Mouse (Mus musculus) heart, postnatal 0 days (tissue): Measurements from ENCODE around the gene Ano1. TPM values are rescaled to one million over a fixed set of nuclear protein-coding genes. Genes with fewer than 3 reads are reported as not detected.
A peak's percentile ranks its signal among the peaks of the same experiment; 100 is the strongest.

ENCODE experiments used
- ATAC-seq: fragments of 200-750 bp; cut with Nextera tagmentation; 2 replicates; pipeline ENCODE4 v1.8.0; 2017; ENCODE audit warnings: low read depth, moderate number of reproducible peaks, moderate library complexity; ENCODE audit not compliant: insufficient read depth
- DNase-seq: peaks from one replicate; pipeline ENCODE4 v3.0.0-alpha.2; 2016; ENCODE audit warnings: low spot score
- H3K27ac ChIP-seq: fragments of 300-500 bp; sonication (generic); 2 replicates; pipeline ENCODE4 v1.5.1; 2014; ENCODE audit warnings: low read depth, mild to moderate bottlenecking
- H3K27me3 ChIP-seq: fragments of 300-500 bp; sonication (generic); 2 replicates; pipeline ENCODE4 v1.6.1; 2014; ENCODE audit warnings: low read length, mixed read lengths; ENCODE audit not compliant: control insufficient read depth, insufficient read depth
- H3K36me3 ChIP-seq: fragments of 300-500 bp; sonication (generic); replicated peaks from 2 replicates; pipeline ENCODE4 v1.6.1; 2014; ENCODE audit warnings: low read length, mixed read lengths; ENCODE audit not compliant: control insufficient read depth, insufficient read depth
- H3K4me1 ChIP-seq: fragments of 300-500 bp; sonication (generic); 2 replicates; pipeline ENCODE4 v1.6.1; 2014; ENCODE audit warnings: antibody characterized with exemption; ENCODE audit not compliant: control insufficient read depth, insufficient read depth
- H3K4me2 ChIP-seq: fragments of 300-500 bp; sonication (generic); 2 replicates; pipeline ENCODE4 v1.6.1; 2014; ENCODE audit warnings: low read depth, mild to moderate bottlenecking, low read length, moderate library complexity
- H3K4me3 ChIP-seq: fragments of 300-500 bp; sonication (generic); 2 replicates; pipeline ENCODE4 v1.5.1; 2014; ENCODE audit warnings: low read depth, low read length
- H3K9ac ChIP-seq: fragments of 300-500 bp; sonication (generic); replicated peaks from 2 replicates; pipeline ENCODE4 v1.6.1; 2014; ENCODE audit warnings: low read depth, low read length, mixed read lengths
- H3K9me3 ChIP-seq: fragments of 300-500 bp; sonication (generic); replicated peaks from 2 replicates; pipeline ENCODE4 v1.6.1; 2016; ENCODE audit warnings: low read length; ENCODE audit not compliant: control insufficient read depth
- CTCF ChIP-seq: IDR thresholded peaks from 2 replicates; pipeline ENCODE4 v1.5.1; 2016; ENCODE audit warnings: antibody characterized with exemption, control low read depth, low read depth
- EP300 ChIP-seq: IDR thresholded peaks from 2 replicates; pipeline ENCODE4 v1.6.1; 2016; ENCODE audit warnings: antibody characterized with exemption, low read depth
- WGBS: fragments of 180-500 bp; shearing (Covaris S2); extraction: QIAGEN DNeasy Blood & Tissue Kit; methylation state at CpG from one replicate; pipeline ENCODE4 v1.1.7; 2014; 5-methylcytosine and 5-hydroxymethylcytosine counted together
- polyA plus RNA-seq: library from polyadenylated mRNA; unstranded; fragments of >200 nt; fragmentation: Nextera tagmentation; extraction: Ambion mirVana; gene quantifications from 2 replicates; pipeline ENCODE4 v1.2.1, GENCODE M21; 2015
- total RNA-seq: library from RNA; depleted of rRNA; stranded (reverse); fragments of >200 nt; gene quantifications from 2 replicates; pipeline ENCODE4 v1.2.3, GENCODE M21; 2014; ENCODE audit warnings: low replicate concordance

Ano1 gene
- total and polyA plus RNA-seq, 2 experiments from 2014 or later = 4.4 to 11.1 TPM

DNA sequence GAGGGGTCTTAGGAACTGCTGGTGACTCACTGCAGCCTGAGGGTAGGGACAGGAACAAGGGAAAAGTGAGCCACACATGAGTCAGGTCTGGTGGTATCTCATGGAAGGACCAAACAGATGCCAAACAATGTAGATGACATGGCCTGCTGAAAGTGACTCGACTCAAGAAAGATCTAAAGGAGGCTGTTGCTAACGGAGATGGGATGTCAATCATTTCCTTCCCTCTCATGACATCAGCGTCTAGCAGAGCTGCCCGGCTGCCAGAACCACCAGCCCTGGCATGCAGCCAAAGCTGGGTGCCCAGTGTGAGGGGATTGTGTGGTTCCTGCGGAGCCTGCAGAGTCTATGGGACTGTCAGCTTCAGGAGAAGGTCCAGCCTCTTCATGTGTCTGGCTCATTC, 67.3 kb downstream of the Ano1 start:
- ATAC-seq = no peak
- H3K4me2 ChIP-seq = no peak overlapping the region
- 13% methylated on average over 5 of the region's 5 CpGs for WGBS
- no peak overlapping the region for H3K27ac ChIP-seq
- H3K9ac ChIP-seq = no peak overlapping the region
- DNase-seq = no peak
- H3K9me3 ChIP-seq = no peaks in the 10 kb centered on the region
- TF ChIP-seq CTCF (no peak), EP300 (no peak)
- peaks cover 5% of the 10 kb centered on the region; the same call in 1 of the 2 replicates for H3K4me1 ChIP-seq
- no peak overlapping the region for H3K4me3 ChIP-seq
- H3K27me3 ChIP-seq = peaks cover 8% of the 10 kb centered on the region
- H3K36me3 ChIP-seq = no peaks in the 10 kb centered on the region

DNA sequence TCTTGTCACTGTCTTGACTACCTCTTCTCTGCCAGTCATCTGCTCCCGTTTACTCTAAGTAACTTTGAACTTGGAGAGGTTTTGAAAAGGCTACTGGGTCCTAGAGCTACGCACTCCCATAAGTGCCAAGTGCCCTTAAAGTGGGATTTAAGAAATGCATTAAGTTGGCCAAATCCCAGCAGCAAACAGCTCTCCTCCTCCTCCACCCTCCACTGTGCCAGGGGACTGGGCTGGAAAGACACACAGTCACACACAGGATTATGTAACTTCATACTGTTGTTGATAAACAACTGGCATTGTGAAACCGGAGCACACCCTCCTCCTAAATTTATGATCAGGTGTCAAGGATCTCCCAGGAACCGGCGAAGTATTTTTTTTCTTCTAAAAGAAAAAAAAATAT, 71.7 kb downstream of the Ano1 start:
- Histone ChIP-seq H3K9ac (no peak overlapping the region), H3K9me3 (no peaks in the 10 kb centered on the region), H3K36me3 (no peaks in the 10 kb centered on the region), H3K27me3 (peaks cover 33% of the 10 kb centered on the region), H3K4me1 (no peaks in the 10 kb centered on the region; the same call in 1 of the 2 replicates), H3K27ac (no peak overlapping the region), H3K4me3 (no peak overlapping the region), H3K4me2 (no peak overlapping the region)
- ATAC-seq (no peak), DNase-seq (no peak)
- 82% methylated on average over 5 of the region's 5 CpGs for WGBS
- TF ChIP-seq EP300 (no peak), CTCF (no peak)

DNA sequence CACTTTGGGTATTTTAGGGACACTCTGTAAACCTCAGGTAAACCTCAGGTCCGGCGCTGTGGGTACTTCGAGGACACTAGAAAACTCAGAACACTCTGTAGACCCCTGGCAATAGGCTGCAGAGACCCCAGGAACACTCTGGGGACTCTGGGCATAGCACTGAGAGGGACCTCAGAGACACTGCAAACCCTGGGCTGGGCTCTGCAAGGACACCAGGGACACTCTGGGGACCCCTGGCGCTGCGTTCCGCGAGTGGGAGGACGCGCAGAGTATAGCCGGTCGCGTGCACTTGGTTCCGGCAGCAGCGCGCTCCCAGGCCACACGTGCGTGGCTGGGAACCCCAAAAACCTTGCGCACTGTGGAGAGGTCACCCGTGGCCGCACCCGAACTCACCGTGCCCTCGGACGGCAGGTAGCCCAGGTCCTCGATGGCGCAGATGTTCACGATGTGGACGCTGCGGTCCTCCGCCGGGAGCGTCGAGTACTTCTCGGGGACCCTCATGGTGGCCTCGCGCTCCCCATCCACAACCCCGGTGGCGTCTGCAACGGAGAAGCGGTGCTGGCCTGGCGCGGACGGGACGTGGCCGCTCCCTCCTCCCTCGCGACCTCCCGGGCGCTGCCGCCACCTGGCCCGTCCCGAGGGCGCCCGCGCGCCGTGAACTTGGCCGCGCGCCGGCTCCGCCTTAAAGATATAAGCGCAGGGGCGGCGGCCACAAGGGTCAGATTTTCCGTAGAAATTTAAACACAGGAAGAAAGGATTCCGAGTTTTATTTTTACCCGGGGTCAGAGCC, 73.3 kb downstream of the Ano1 start:
- Histone ChIP-seq H3K27me3 (peaks cover 33% of the 10 kb centered on the region), H3K36me3 (no peaks in the 10 kb centered on the region), H3K4me3 (peak overlapping the region; percentile 42), H3K9me3 (no peaks in the 10 kb centered on the region), H3K9ac (0 out of 2 replicates have a peak overlapping the region, but pooled peaks have one; percentile 16), H3K4me2 (peak overlapping the region; percentile 70), H3K27ac (no peak overlapping the region), H3K4me1 (no peaks in the 10 kb centered on the region; the same call in 1 of the 2 replicates)
- TF ChIP-seq CTCF = no peak
- TF ChIP-seq EP300 = no peak
- ATAC-seq (peak; percentile 58; the same call in 1 of the 2 replicates), DNase-seq (no peak)
- 5% methylated on average over 65 of the region's 68 CpGs for WGBS

DNA sequence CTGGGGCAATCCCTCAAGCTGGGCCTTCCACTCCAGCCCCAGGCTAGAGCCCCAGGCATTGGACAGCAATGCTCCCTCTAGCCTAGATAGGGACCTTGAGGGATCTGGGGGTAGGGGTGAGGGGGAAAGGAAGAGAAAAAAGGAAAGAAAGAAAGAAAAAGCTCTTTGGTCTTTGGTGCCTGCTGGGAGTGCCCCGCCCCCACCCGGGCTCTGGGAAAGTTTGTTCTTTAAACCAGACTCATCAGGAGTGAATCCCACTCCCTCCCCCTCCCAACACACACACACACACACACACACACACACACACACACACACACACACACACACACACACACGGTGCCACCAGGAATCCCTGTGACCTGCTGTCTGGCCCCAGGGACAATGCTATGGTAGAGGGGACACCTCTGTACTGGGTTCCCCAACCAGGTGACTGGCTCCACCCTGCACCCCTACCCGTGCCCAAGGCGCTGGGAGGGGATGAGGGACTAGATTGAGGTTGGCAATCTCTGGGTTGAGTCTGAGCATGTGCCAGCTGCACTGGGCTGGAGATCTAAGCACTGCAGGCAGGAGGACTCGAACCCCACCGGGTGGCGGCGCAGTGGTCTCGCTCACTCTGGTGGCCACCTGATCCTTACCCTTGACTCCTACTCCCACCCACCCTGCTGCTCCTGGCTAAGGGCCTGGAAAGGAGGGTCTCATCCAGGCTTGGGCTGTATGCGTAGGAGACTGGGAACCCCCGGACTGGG, 74.3 kb downstream of the Ano1 start:
- Histone ChIP-seq H3K4me3 (no peak overlapping the region), H3K36me3 (no peaks in the 10 kb centered on the region), H3K27ac (no peak overlapping the region), H3K27me3 (peaks cover 33% of the 10 kb centered on the region), H3K4me1 (no peaks in the 10 kb centered on the region; the same call in 1 of the 2 replicates), H3K4me2 (no peak overlapping the region), H3K9me3 (no peaks in the 10 kb centered on the region), H3K9ac (no peak overlapping the region)
- ATAC-seq (peak; percentile 22; the same call in 1 of the 2 replicates), DNase-seq (no peak)
- TF ChIP-seq EP300 (no peak), CTCF (no peak)
- WGBS = 39% methylated on average over 11 of the region's 12 CpGs

DNA sequence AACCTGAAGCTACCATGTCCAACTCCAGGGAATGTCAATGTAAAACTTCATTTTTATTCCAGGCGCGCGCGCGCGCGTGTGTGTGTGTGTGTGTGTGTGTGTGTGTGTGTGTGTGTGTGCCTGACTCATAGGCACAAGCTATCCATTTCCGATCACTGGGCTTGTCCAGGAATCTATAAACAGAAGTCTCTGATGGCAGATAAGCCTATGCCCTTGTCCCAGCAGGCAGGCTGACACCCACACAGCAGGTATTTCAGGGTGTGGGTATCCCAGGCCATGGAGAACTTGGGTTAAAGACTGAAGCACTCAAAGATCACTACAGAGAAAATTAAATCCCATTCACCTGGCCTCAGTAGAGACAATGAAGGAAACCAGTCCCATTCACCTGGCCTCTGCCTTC, 76.1 kb downstream of the Ano1 start:
- Histone ChIP-seq H3K36me3 (no peaks in the 10 kb centered on the region), H3K27me3 (peaks cover 33% of the 10 kb centered on the region), H3K4me3 (no peak overlapping the region), H3K9me3 (no peaks in the 10 kb centered on the region), H3K9ac (no peak overlapping the region), H3K27ac (no peak overlapping the region), H3K4me2 (no peak overlapping the region), H3K4me1 (no peaks in the 10 kb centered on the region; the same call in 1 of the 2 replicates)
- TF ChIP-seq CTCF = no peak
- TF ChIP-seq EP300 = no peak
- ATAC-seq (no peak), DNase-seq (no peak)
- whole genome bisulfite sequencing = 95% methylated on average over 8 of the region's 8 CpGs
